Mouse (Mus musculus) CH12.LX (cell line): ENCODE data around the gene Olfr748.

Source experiments
- CTCF ChIP-seq, 2 experiments: IDR thresholded peaks in 1 of 2; conservative IDR thresholded peaks in 1 of 2; 2 replicates each; pipeline ENCODE4 v1.5.1; 2011 to 2012; ENCODE audit warnings: low read depth in 2 of 2, low read length in 2 of 2, improper control_type of control experiment in 1 of 2, inconsistent platforms in 1 of 2, mild to moderate bottlenecking in 1 of 2, moderate library complexity in 1 of 2
- EP300 ChIP-seq: IDR thresholded peaks from 2 replicates; pipeline ENCODE4 v1.6.1; 2011; ENCODE audit warnings: low read length, improper control_type of control experiment
- POLR2A ChIP-seq: IDR thresholded peaks from 2 replicates; pipeline ENCODE4 v1.6.1; 2011; ENCODE audit warnings: low read depth, mild to moderate bottlenecking, improper control_type of control experiment, low read length
- ZKSCAN1 ChIP-seq: IDR thresholded peaks from 2 replicates; pipeline ENCODE4 v1.6.1; 2012; ENCODE audit warnings: low read depth, inconsistent platforms, low read length, improper control_type of control experiment, borderline replicate concordance

GRCm38 (mm10) chr14:50758416-50759085 is 51.4 kb downstream of the Olfr748 start:
- TF ChIP-seq EP300 (no peak), ZKSCAN1 (no peak), CTCF (conservative IDR thresholded peaks at IDR 0.05 in 1 of 2, IDR thresholded peaks at IDR 0.05 in 1 of 2; ENCODE audit: low read depth in 2 of 2, low read length in 2 of 2) (no peak), POLR2A (no peak)
